Mouse (Mus musculus): ENCODE measurements around the gene Tacc2.
"Not testable (repeated sequence)": the region's sequence is repeated elsewhere in the genome, so short reads cannot be mapped to it uniquely, and the experiment has no call there.

DNA sequence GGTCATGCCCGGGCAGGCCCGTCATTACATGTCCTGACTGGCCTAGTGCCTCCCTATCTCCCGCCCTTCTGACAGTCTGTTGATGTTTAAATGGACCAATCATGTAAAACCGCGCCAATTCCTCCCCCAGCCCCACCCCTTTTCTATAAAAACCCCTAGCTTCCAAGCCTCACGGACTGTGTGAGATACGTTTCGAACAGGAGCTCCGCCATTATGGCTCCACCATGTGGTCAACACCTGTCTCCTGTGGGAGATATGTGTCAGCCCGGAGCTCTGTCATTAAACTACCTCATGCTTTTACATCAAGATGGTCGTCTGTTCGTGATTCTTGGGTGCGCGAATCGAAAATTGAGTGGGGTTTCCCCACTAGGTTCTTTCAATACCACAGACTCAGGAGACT, 46.1 kb upstream of the Tacc2 start:
- TF ChIP-seq TAL1, GATA1 (IDR thresholded peaks at IDR 0.05; ENCODE audit: low read length): not testable (repeated sequence)
